Mouse (Mus musculus) megakaryocyte, embryonic 14.5 days (primary cell): ENCODE measurements at regions not wholly inside any gene's neighbourhood (a gene's known extent, or its start where the extent isn't known, plus 50 kb on each side); places are given as distances from the start of the nearest gene placed in this dataset.

Source experiments
- FLI1 ChIP-seq: IDR thresholded peaks from 2 replicates; pipeline ENCODE4 v1.6.1; 2012; ENCODE audit warnings: low read length, inconsistent platforms, mixed read lengths
- GATA1 ChIP-seq: IDR thresholded peaks from 3 replicates; pipeline ENCODE4 v1.6.1; 2012; ENCODE audit warnings: mixed read lengths, low read length, inconsistent platforms, borderline replicate concordance

DNA sequence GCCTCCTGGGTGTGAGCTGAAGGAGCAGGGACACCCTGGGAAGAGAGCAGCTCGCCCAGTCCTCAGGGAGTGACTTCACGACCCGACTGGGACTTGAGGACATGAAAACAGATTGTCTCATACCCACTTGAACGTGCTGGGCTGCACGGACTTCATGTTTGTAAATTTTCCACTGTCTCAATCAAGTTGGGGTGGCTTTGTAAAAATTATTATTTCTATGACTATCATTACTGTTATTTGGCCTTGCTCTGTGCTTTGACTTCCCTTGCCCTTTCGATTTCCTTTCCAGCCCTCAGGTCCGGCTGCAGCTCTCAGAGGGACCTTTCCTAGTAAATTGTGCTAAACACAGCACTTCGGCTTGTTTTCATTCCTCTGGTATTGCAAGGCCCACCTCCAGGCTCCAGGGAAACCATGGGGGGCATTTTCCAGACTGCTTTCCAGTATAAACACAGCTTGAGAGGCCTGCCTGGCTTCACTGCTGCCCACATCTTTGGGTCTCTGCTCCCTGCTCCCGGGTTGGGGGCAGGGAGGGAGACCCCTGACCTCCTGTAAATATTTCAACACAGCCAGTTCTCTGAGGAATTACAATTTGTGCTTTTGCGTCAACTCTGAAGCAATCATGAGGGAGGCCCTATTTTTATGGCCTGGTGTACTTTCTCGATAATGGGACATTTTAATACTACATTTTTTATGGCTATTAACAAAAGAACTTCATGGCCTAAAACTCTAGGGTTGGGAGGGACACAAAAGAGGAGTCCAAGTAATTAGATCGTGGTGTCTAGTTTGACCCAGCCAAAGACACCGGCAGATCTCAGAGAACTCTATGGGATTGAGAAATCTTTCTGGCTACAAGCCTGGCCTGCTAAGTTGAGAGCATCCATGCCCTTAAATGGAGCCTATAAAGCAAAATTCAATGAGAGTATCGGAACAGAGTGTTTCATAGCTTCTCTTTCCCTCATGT lies 68.9 kb upstream of the Errfi1 start:
- no peak for TF ChIP-seq FLI1
- no peak for TF ChIP-seq GATA1
